Mouse (Mus musculus) left cerebral cortex, adult 2 months (tissue): Measurements from ENCODE around the gene Ubb. TPM values are rescaled to one million over a fixed set of nuclear protein-coding genes. Genes with fewer than 3 reads are reported as not detected.

ENCODE experiments used
- DNase-seq, 2 experiments: peaks; one replicate each; pipeline ENCODE4 v3.0.0; 2021 to 2022; ENCODE audit warnings: low spot score in 2 of 2, mixed read lengths in 1 of 2; ENCODE audit errors: extremely low spot score in 1 of 2
- H3K27ac ChIP-seq: fragments of 200-600 bp; 2 replicates; pipeline ENCODE4 v1.8.1; 2022
- H3K4me3 ChIP-seq: fragments of 200-600 bp; 2 replicates; pipeline ENCODE4 v1.8.1; 2022
- CTCF ChIP-seq: fragments of 200-600 bp; IDR thresholded peaks from 2 replicates; pipeline ENCODE4 v1.8.1; 2022; ENCODE audit warnings: antibody characterized with exemption, mild to moderate bottlenecking, moderate library complexity
- intact Hi-C: fragments of 180-260 bp; cut with DNase I; formaldehyde crosslinking; loops from one replicate; pipeline ENCODE4 v1.15.1; 2025
- total RNA-seq, 2 experiments: library from RNA; stranded (reverse); gene quantifications; 2 replicates each; pipeline ENCODE4 v1.2.3; 2021

The Ubb gene
- total RNA-seq, 2 experiments from 2014 or later, result 1,603 to 1,693 TPM

GRCm38 (mm10) chr11:62553633-62554032, 2.7 kb downstream of the Ubb start:
- H3K27ac ChIP-seq, result no peak overlapping the region
- H3K4me3 ChIP-seq, result peak overlapping the region; percentile 53
- TF ChIP-seq CTCF, result no peak
- DNase-seq, result no peak
- intact Hi-C loops, result no loop called here

DNA sequence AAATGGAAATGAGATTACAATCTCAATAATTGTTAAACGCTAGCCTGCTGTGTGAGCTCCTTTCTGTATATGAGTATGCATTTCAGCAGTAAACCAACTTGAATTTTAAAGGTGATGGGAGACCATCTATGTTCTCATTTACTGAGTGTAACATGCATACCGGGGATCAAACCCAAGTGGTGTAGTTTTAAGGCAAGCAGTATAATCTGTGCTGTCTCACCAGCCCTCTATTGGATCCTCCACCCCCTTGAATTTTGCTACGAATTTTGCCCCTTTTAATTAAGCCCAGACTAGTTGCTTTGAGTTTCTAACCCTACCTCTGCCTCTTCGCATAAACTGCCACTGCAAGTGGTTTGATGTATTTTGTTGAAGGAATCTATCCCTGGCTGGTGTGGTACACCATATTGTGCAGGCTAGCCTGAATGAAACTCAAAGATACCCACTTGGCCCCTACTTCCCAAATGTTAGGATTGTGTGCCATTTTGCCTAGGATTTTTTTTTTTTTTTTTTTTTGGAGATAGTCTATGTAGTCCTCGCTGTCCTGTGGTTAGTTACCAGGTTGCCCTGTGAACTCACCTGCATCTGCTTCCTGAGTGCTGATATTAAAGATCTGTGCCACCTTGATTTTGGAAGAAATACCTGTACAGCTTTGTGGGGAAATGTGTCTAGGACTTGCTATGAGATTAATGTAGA, 3.3 kb downstream of the Ubb start:
- intact Hi-C loops, result no loop called here
- no peak for TF ChIP-seq CTCF
- H3K4me3 ChIP-seq, result peak overlapping the region; percentile 53
- no peak for DNase-seq
- H3K27ac ChIP-seq, result no peak overlapping the region

GRCm38 (mm10) chr11:62554934-62555517, 4.1 kb downstream of the Ubb start:
- no peak for DNase-seq
- intact Hi-C loops, result no loop called here
- no peak for TF ChIP-seq CTCF
- peak overlapping the region; percentile 53; the same call in 1 of the 2 replicates for H3K4me3 ChIP-seq
- no peak overlapping the region for H3K27ac ChIP-seq

DNA sequence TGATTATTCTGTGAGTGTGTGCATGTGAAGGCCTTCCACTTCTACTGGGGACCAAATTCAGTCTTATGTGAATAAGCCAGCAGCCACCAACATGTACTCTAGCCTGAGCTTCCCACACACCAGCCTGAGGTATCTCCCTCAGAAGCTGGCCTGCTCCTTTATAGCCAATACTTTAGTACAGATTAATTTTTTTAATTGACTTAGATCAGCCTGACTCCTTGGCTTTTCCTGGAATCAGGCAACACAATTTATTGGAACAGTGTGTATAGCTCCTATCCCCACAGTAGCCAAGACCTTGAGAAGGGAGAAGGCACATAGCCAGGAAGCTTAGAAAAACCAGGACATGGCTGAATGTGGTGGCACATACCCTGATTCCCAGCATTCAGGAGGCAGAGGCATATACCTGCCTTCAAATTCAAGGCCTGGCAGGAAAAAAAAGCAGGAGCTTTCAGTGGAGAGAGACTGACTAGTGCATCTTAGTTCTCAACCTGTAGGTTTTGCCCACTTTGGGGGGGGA, 5.0 kb downstream of the Ubb start:
- intact Hi-C loops, result no loop called here
- no peak overlapping the region for H3K27ac ChIP-seq
- DNase-seq, result no peak

DNA sequence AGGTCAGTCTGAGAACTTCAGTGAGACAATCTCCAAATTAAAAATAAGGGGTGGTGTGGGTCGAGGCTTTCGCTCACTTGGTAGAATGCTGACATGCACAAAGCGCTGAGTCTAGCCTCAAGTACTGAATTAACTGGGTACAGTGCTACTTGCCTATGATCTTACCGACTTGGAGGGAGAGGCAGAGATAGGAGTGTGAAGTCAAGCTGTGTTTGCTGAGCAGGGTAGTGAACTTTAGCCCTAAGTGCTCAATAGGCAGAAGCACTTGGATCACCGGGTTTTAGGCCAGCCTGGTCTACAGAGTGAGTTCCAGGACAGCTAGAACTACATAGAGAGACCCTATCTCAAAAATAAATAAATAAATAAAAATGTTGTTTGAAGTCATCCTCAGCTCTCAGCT, 6.2 kb downstream of the Ubb start:
- H3K27ac ChIP-seq, result no peak overlapping the region
- intact Hi-C loops, result no loop called here
- TF ChIP-seq CTCF, result no peak
- DNase-seq, result no peak
- no peak overlapping the region for H3K4me3 ChIP-seq

More for the DNA sequence above, 5.0 kb downstream of the Ubb start:
- no peak overlapping the region for H3K4me3 ChIP-seq
- TF ChIP-seq CTCF, result no peak

DNA sequence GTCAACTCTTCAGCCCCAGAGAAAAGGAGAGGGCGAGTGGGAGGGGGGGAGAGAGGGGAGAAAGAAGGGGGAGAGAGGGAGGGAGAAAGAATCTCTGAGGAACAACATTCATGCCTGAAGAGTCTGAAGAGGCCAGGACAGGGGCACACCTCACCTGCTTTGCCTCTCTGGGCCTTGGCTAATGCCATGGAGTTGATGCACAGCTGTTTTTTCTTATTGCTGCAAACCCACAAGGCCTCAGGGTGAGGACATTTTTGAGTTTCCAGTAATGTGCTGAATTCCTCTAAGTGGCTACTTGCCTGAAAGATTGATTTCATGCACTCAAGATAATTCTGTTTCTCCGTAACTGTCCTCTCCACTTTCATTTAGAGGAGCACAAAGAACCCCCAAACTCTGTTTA, 7.2 kb downstream of the Ubb start:
- intact Hi-C loops, result no loop called here

GRCm38 (mm10) chr11:62558961-62559646, 8.1 kb downstream of the Ubb start:
- no peak overlapping the region for H3K27ac ChIP-seq
- TF ChIP-seq CTCF, result no peak
- H3K4me3 ChIP-seq, result no peak overlapping the region
- DNase-seq, result no peak
- intact Hi-C loops, result no loop called here

More for the DNA sequence above, 7.2 kb downstream of the Ubb start:
- TF ChIP-seq CTCF, result no peak
- DNase-seq, result no peak
- H3K27ac ChIP-seq, result no peak overlapping the region
- H3K4me3 ChIP-seq, result no peak overlapping the region

GRCm38 (mm10) chr11:62560463-62561016, 9.6 kb downstream of the Ubb start:
- no peak for DNase-seq
- Histone ChIP-seq H3K27ac (no peak overlapping the region), H3K4me3 (peak overlapping the region; percentile 33)
- intact Hi-C loops, result no loop called here
- TF ChIP-seq CTCF, result no peak

GRCm38 (mm10) chr11:62563590-62563989, 12.6 kb downstream of the Ubb start:
- no peak overlapping the region for H3K27ac ChIP-seq
- no peak for DNase-seq
- intact Hi-C loops, result no loop called here
- no peak overlapping the region for H3K4me3 ChIP-seq
- no peak for TF ChIP-seq CTCF

GRCm38 (mm10) chr11:62565747-62566146, 14.8 kb downstream of the Ubb start:
- TF ChIP-seq CTCF, result no peak
- H3K4me3 ChIP-seq, result no peak overlapping the region
- intact Hi-C loops, result no loop called here
- DNase-seq, result no peak
- H3K27ac ChIP-seq, result no peak overlapping the region

DNA sequence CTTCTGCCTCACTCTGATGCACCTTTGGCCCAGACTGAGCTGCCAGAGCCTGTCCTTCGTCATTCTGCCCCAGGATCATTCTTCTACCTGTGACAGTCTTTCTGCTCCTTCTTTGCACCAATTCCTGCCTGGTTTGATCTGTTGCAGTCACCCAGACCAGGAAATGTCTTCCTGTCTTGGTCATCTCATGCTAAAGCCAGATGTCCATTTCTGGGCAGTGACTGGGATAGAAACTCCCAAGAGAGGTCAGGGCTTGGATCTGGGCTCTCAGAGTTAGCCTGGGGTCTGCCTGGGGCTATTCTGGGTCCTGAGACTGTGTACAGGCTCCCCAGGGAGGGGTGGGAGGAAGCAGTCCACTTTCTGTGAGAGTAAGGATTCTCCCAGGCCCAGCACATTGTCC, 15.2 kb downstream of the Ubb start:
- H3K27ac ChIP-seq, result no peak overlapping the region
- intact Hi-C loops, result no loop called here
- no peak for DNase-seq
- no peak for TF ChIP-seq CTCF
- H3K4me3 ChIP-seq, result no peak overlapping the region

DNA sequence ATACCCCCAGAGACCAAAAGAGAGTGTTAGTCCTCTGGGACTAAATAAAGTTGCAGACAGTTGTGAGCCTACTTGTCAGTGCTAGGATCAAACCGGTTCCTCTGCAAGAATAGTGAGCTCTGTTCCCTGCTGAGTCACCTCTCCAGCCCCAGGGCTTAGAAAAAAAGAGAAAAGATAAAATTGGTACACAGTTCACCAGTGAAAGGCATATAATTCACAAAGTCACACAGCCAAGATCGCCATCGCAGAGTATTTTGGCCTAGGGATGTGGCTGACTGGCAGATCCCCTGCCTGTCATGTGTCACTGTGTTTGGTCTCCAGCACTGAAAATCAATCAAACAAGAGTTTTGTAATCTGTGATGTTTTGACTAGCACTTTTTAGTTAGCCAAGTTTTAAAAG, 17.3 kb downstream of the Ubb start:
- no peak overlapping the region for H3K27ac ChIP-seq

More for the DNA sequence above, 17.3 kb downstream of the Ubb start:
- H3K4me3 ChIP-seq, result no peak overlapping the region
- no peak for TF ChIP-seq CTCF
- intact Hi-C loops, result no loop called here
- DNase-seq, result no peak
